20 mouse cellular contexts compared by ENCODE assay signal in the genomic region with DNA sequence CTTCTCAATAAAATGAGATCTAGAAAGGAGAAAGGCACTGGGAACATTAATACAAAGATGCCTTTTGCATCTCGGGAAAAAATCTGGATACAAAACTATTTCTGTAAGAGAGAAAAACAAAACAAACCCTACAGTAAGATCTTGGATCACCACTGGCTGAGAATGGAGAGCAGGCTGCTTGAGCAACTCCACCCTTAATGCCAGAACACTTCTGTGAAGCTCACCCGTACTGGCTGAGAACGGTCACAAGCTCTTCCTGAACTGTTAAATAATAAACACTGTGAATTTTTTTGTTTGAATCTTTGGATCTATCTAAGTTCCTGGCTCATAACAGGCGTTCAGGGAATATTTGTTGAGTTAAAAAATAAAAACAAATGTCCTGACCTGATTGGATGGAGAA.
DNase-seq lines count a peak whose midpoint lies in the region; ATAC-seq and TF ChIP-seq lines count a peak whose summit lies in the region.
"Had no signal": no experiment of that assay in that cellular context is flagged by ENCODE, and none has a peak within 500 bp of the region (broad histone marks: within the 10 kb centered on the region; RNA-seq: fewer than 3 reads in every experiment).

No protein-coding gene starts in this region.

- H3K4me1 ChIP-seq in liver, embryonic 16.5 days (ENCODE audit: control insufficient read depth, low read depth, low read length), result peaks cover 3% of the 10 kb centered on the region
- no peaks in the 10 kb centered on the region for H3K4me1 ChIP-seq in liver, embryonic 11.5 days (replicated peaks; ENCODE audit: control insufficient read depth, insufficient read depth, low read length)
- peaks cover 4% of the 10 kb centered on the region for H3K4me1 ChIP-seq in stomach, embryonic 16.5 days (ENCODE audit: control insufficient read depth, insufficient read depth, low read length)
- no peaks in the 10 kb centered on the region; the same call in 1 of the 2 replicates for H3K4me1 ChIP-seq in stomach, postnatal 0 days (replicated peaks; ENCODE audit: control insufficient read depth, insufficient read depth)
- H3K4me1 ChIP-seq: midbrain, embryonic 15.5 days had no signal

- peak; percentile 17 for DNase-seq in adrenal gland, postnatal 14 days
- DNase-seq in adrenal gland, adult 2 months, result no peak
- no peak for DNase-seq in liver, embryonic 11.5 days (ENCODE audit: low spot score)
- DNase-seq in stomach, postnatal 0 days (ENCODE audit: low spot score), result no peak
- DNase-seq in right cerebral cortex, postnatal 4 days, result no peak
- DNase-seq: cerebellum, adult 11 months; cerebellum, postnatal 10 days; retina, postnatal 1 day; thymus, adult 18-20 months; thymus, postnatal 36 days had no signal

- H3K4me2 ChIP-seq in liver, embryonic 16.5 days (ENCODE audit: low read depth, low read length), result no peak overlapping the region
- H3K4me2 ChIP-seq in liver, embryonic 11.5 days, result no peak overlapping the region
- 0 out of 2 replicates have a peak overlapping the region, but pooled peaks have one; percentile 28 for H3K4me2 ChIP-seq in stomach, embryonic 16.5 days (ENCODE audit: low read depth, low read length)
- no peak overlapping the region for H3K4me2 ChIP-seq in stomach, postnatal 0 days (replicated peaks; ENCODE audit: low read depth)
- H3K4me2 ChIP-seq: heart, embryonic 11.5 days; lung, embryonic 15.5 days; midbrain, embryonic 15.5 days; neural tube, embryonic 13.5 days had no signal

- H3K4me3 ChIP-seq in liver, embryonic 16.5 days (ENCODE audit: low read depth, low read length), result no peak overlapping the region
- no peak overlapping the region for H3K4me3 ChIP-seq in liver, embryonic 11.5 days (ENCODE audit: low read depth, low read length)
- no peak overlapping the region for H3K4me3 ChIP-seq in stomach, embryonic 16.5 days (replicated peaks; ENCODE audit: low read length)
- H3K4me3 ChIP-seq in stomach, postnatal 0 days (ENCODE audit: low read depth, low read length), result no peak overlapping the region
- H3K4me3 ChIP-seq: hindbrain, embryonic 10.5 days; lung, embryonic 15.5 days; midbrain, embryonic 15.5 days; myocyte; neural tube, embryonic 13.5 days had no signal

- ATAC-seq in liver, embryonic 16.5 days (ENCODE audit: low read depth), result no peak
- ATAC-seq in liver, embryonic 11.5 days (replicated peaks; ENCODE audit: low FRiP score), result no peak
- no peak for ATAC-seq in stomach, embryonic 16.5 days (ENCODE audit: insufficient read depth, low FRiP score)
- no peak for ATAC-seq in stomach, postnatal 0 days (ENCODE audit: low FRiP score, low TSS enrichment)
- ATAC-seq: activated CD4-positive, CD25-positive, alpha-beta regulatory T cell, adult 4 months; hindbrain, postnatal 0 days; midbrain, embryonic 15.5 days had no signal

- H3K27ac ChIP-seq in liver, embryonic 16.5 days (ENCODE audit: low read length), result peak overlapping the region; percentile 63
- H3K27ac ChIP-seq in liver, embryonic 11.5 days (ENCODE audit: low read depth, low read length), result no peak overlapping the region
- no peak overlapping the region for H3K27ac ChIP-seq in stomach, embryonic 16.5 days (ENCODE audit: low read length)
- H3K27ac ChIP-seq in stomach, postnatal 0 days (replicated peaks), result no peak overlapping the region
- H3K27ac ChIP-seq: hindbrain, embryonic 10.5 days; hindbrain, postnatal 0 days; lung, embryonic 15.5 days; midbrain, embryonic 15.5 days; neural tube, embryonic 13.5 days had no signal

- no peaks in the 10 kb centered on the region for H3K27me3 ChIP-seq in liver, embryonic 16.5 days (ENCODE audit: control insufficient read depth, insufficient read depth, low read depth, low read length)
- H3K27me3 ChIP-seq in liver, embryonic 11.5 days (replicated peaks; ENCODE audit: control insufficient read depth, insufficient read depth, low read length), result no peaks in the 10 kb centered on the region
- no peaks in the 10 kb centered on the region for H3K27me3 ChIP-seq in stomach, embryonic 16.5 days (ENCODE audit: control insufficient read depth, insufficient read depth, low read length)
- H3K27me3 ChIP-seq in stomach, postnatal 0 days (ENCODE audit: control insufficient read depth, insufficient read depth, low read length), result no peaks in the 10 kb centered on the region
- H3K27me3 ChIP-seq: lung, embryonic 15.5 days; midbrain, embryonic 15.5 days; neural tube, embryonic 13.5 days had no signal

- no peak for TF ChIP-seq CTCF in stomach, postnatal 0 days (IDR thresholded peaks at IDR 0.05; ENCODE audit: low read depth)

- H3K9ac ChIP-seq in liver, embryonic 16.5 days (ENCODE audit: low read depth, low read length), result no peak overlapping the region
- no peak overlapping the region for H3K9ac ChIP-seq in liver, embryonic 11.5 days (ENCODE audit: low read depth, low read length)
- H3K9ac ChIP-seq in stomach, embryonic 16.5 days (ENCODE audit: low read length), result no peak overlapping the region
- no peak overlapping the region for H3K9ac ChIP-seq in stomach, postnatal 0 days (ENCODE audit: low read length)
- H3K9ac ChIP-seq: lung, embryonic 15.5 days; midbrain, embryonic 15.5 days; neural tube, embryonic 13.5 days had no signal

- TF ChIP-seq EP300 in stomach, postnatal 0 days (optimal IDR thresholded peaks at IDR 0.05), result no peak

- no peaks in the 10 kb centered on the region for H3K36me3 ChIP-seq in liver, embryonic 16.5 days (ENCODE audit: control insufficient read depth, insufficient read depth)
- H3K36me3 ChIP-seq in liver, embryonic 11.5 days (ENCODE audit: control insufficient read depth, insufficient read depth, low read length), result no peaks in the 10 kb centered on the region
- H3K36me3 ChIP-seq in stomach, embryonic 16.5 days (ENCODE audit: control insufficient read depth, insufficient read depth, low read length), result no peaks in the 10 kb centered on the region
- no peaks in the 10 kb centered on the region for H3K36me3 ChIP-seq in stomach, postnatal 0 days (ENCODE audit: control insufficient read depth, insufficient read depth, low read length)
- H3K36me3 ChIP-seq: hindbrain, embryonic 10.5 days; lung, embryonic 15.5 days; midbrain, embryonic 15.5 days; neural tube, embryonic 13.5 days had no signal

- H3K9me3 ChIP-seq in liver, embryonic 16.5 days (replicated peaks; ENCODE audit: control insufficient read depth, low read length), result no peaks in the 10 kb centered on the region
- H3K9me3 ChIP-seq in liver, embryonic 11.5 days (ENCODE audit: control insufficient read depth, low read length), result no peaks in the 10 kb centered on the region
- H3K9me3 ChIP-seq in stomach, embryonic 16.5 days (replicated peaks; ENCODE audit: control insufficient read depth, low read length), result no peaks in the 10 kb centered on the region
- no peaks in the 10 kb centered on the region for H3K9me3 ChIP-seq in stomach, postnatal 0 days (ENCODE audit: control insufficient read depth, low read length)
- H3K9me3 ChIP-seq: hindbrain, embryonic 10.5 days; lung, embryonic 15.5 days; midbrain, embryonic 15.5 days; neural tube, embryonic 13.5 days had no signal

- WGBS in liver, embryonic 16.5 days (ENCODE audit: insufficient replicate concordance), result 51% methylated on average over 4 of the region's 4 CpGs
- WGBS in liver, embryonic 11.5 days, result 73% methylated on average over 4 of the region's 4 CpGs
- WGBS in stomach, embryonic 16.5 days, result 54% methylated on average over 4 of the region's 4 CpGs
- 30% methylated on average over 4 of the region's 4 CpGs for WGBS in stomach, postnatal 0 days
